Mouse (Mus musculus): ENCODE results near the gene Polg2. TPM values are rescaled to one million over a fixed set of nuclear protein-coding genes. Genes with fewer than 3 reads are reported as not detected.

Polg2 gene
- polyA plus RNA-seq (2016; fragmentation: Nextera tagmentation; extraction: Ambion mirVana), result 8.5 and 10.7 TPM in 2 replicates

- H3K27ac ChIP-seq, result peak within 1 kb of the TSS; percentile 97
- whole genome bisulfite sequencing, result 2% methylated on average over 30 of the region's 30 CpGs
- peak; percentile 99 for ATAC-seq (ENCODE audit: low FRiP score)
- peaks cover 53% of the 10 kb centered on the region for H3K36me3 ChIP-seq
- H3K4me1 ChIP-seq, result peaks cover 7% of the 10 kb centered on the region; the same call in 1 of the 2 replicates
- peak within 1 kb of the TSS; percentile 85 for H3K4me2 ChIP-seq (replicated peaks)
- H3K4me3 ChIP-seq, result peak within 1 kb of the TSS; percentile 80
- no peaks in the 10 kb centered on the region for H3K27me3 ChIP-seq
- no peaks in the 10 kb centered on the region for H3K9me3 ChIP-seq (replicated peaks)
- peak within 1 kb of the TSS; percentile 92 for H3K9ac ChIP-seq
Measured at GRCm38 (mm10) chr11:106779388-106780088, at the start of gene Polg2. Gene Polg2, minus strand, starts transcription at chr11:106779537.

- Histone ChIP-seq H3K27ac (no peak overlapping the region), H3K9me3 (replicated peaks) (no peaks in the 10 kb centered on the region), H3K36me3 (peaks cover 45% of the 10 kb centered on the region), H3K4me2 (replicated peaks) (no peak overlapping the region), H3K27me3 (no peaks in the 10 kb centered on the region), H3K4me1 (no peaks in the 10 kb centered on the region), H3K4me3 (no peak overlapping the region), H3K9ac (no peak overlapping the region)
- ATAC-seq (ENCODE audit: low FRiP score), result no peak
- 95% methylated on average over 7 of the region's 7 CpGs for WGBS
Measured at GRCm38 (mm10) chr11:106828079-106828478, 48.7 kb upstream of the Polg2 start.

DNA sequence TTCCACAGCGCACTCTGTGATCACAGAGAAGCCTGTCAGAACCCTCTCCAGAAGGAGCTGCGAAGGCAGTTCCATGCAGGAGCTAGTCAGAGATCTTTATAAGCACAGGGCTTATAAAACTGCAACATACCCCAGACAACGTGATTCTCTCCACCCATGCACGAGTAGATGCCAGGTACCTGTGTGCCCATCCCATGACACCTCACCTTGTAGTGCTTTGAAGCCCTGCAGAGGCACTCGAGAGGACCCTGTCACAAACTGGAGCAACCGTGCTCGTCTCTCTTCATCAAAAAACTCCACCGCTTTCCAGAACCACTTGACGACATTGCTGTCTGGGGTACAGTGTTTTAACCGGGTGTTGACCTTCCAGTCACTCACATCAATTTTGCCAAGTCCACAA is 45.1 kb upstream of the Polg2 start:
- no peaks in the 10 kb centered on the region for H3K27me3 ChIP-seq
- no peaks in the 10 kb centered on the region for H3K9me3 ChIP-seq (replicated peaks)
- H3K27ac ChIP-seq, result no peak overlapping the region
- H3K9ac ChIP-seq, result no peak overlapping the region
- no peaks in the 10 kb centered on the region for H3K4me1 ChIP-seq
- peaks cover 54% of the 10 kb centered on the region for H3K36me3 ChIP-seq
- H3K4me2 ChIP-seq (replicated peaks), result no peak overlapping the region
- no peak overlapping the region for H3K4me3 ChIP-seq
- 95% methylated on average over 10 of the region's 10 CpGs for WGBS
- ATAC-seq (ENCODE audit: low FRiP score), result no peak

DNA sequence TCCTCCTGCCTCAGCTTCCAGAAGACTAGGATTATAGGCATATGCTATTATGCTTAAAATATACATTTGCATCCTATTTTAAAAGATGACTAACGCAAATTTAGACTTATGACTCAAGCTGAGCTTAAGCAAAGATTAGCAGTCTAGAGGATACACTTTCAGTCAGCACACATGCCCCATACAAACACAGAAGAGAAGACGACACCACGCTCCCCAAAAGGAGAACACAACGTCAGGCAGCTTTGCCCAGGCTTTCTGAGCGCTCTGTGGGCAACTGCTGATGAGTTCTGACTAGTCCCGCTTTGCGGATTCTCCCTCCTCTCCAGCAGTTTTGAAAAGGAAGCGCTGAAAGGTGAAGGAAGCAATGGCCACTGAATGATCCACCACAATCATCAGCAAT is 44.4 kb upstream of the Polg2 start:
- no peaks in the 10 kb centered on the region for H3K9me3 ChIP-seq (replicated peaks)
- ATAC-seq (ENCODE audit: low FRiP score), result no peak
- no peak overlapping the region for H3K4me2 ChIP-seq (replicated peaks)
- no peak overlapping the region for H3K27ac ChIP-seq
- H3K9ac ChIP-seq, result no peak overlapping the region
- 94% methylated on average over 8 of the region's 8 CpGs for WGBS
- H3K4me1 ChIP-seq, result no peaks in the 10 kb centered on the region
- H3K36me3 ChIP-seq, result peaks cover 56% of the 10 kb centered on the region
- no peak overlapping the region for H3K4me3 ChIP-seq
- H3K27me3 ChIP-seq, result no peaks in the 10 kb centered on the region

DNA sequence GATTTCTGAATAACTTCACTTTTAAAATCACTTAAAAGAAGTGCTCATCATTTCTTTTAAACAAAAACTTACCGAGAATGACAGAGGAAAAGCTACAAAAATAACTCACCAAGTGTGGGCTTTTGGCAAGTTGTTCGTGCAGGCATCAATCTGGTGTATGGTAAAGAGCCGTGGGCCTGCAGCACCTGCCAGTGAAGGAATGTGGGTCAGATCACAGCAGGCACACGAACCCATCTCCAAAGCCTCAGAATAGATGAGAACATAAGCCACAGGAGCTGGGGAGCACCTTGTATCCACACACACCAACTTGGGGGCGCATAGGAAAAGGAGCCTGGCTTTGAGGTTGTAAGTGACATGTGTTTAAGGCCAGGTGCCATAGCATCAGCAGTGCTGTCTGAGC is 43.6 kb upstream of the Polg2 start:
- peaks cover 55% of the 10 kb centered on the region for H3K36me3 ChIP-seq
- no peak overlapping the region for H3K4me2 ChIP-seq (replicated peaks)
- H3K27me3 ChIP-seq, result no peaks in the 10 kb centered on the region
- H3K4me1 ChIP-seq, result 0 out of 2 replicates have a peak, but pooled peaks cover 4% of the 10 kb centered on the region
- H3K9ac ChIP-seq, result no peak overlapping the region
- no peak overlapping the region for H3K27ac ChIP-seq
- no peaks in the 10 kb centered on the region for H3K9me3 ChIP-seq (replicated peaks)
- no peak overlapping the region for H3K4me3 ChIP-seq
- WGBS, result 88% methylated on average over 5 of the region's 5 CpGs
- no peak for ATAC-seq (ENCODE audit: low FRiP score)

DNA sequence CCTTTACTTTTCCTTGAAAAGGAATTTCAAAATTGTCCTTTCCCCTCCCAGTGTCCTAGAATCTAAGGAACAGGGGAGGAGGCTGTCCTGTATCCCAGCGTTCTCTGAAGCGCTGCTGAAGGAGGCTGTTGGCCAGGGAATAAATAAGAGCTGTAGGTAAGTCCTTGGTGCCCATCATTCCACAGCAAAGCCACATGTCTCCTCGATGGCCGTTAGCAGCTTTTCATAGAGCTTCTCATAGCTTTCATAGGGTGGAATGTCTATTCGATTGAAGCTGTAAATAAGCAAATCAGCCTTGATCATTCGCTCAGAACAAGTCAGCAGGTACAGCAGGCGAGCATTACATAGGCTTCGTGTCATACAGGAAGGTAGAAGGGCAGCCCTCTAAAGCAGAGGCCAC is 43.2 kb upstream of the Polg2 start:
- H3K4me1 ChIP-seq, result 0 out of 2 replicates have a peak, but pooled peaks cover 4% of the 10 kb centered on the region
- WGBS, result 89% methylated on average over 8 of the region's 8 CpGs
- H3K4me3 ChIP-seq, result no peak overlapping the region
- no peak for ATAC-seq (ENCODE audit: low FRiP score)
- H3K27ac ChIP-seq, result no peak overlapping the region
- no peaks in the 10 kb centered on the region for H3K9me3 ChIP-seq (replicated peaks)
- no peak overlapping the region for H3K9ac ChIP-seq
- H3K36me3 ChIP-seq, result peaks cover 54% of the 10 kb centered on the region
- H3K27me3 ChIP-seq, result no peaks in the 10 kb centered on the region
- H3K4me2 ChIP-seq (replicated peaks), result no peak overlapping the region

- Histone ChIP-seq H3K36me3 (peaks cover 62% of the 10 kb centered on the region), H3K9ac (no peak overlapping the region)
- 87% methylated on average over 6 of the region's 6 CpGs for WGBS
Measured at GRCm38 (mm10) chr11:106821397-106821796, 42.1 kb upstream of the Polg2 start.

GRCm38 (mm10) chr11:106820972-106821371 is 41.6 kb upstream of the Polg2 start:
- WGBS, result 83% methylated on average over 4 of the region's 4 CpGs

More at GRCm38 (mm10) chr11:106821397-106821796, 42.1 kb upstream of the Polg2 start:
- no peak overlapping the region for H3K4me3 ChIP-seq
- no peak for ATAC-seq (ENCODE audit: low FRiP score)
- H3K9me3 ChIP-seq (replicated peaks), result no peaks in the 10 kb centered on the region
- no peak overlapping the region for H3K4me2 ChIP-seq (replicated peaks)
- H3K27ac ChIP-seq, result no peak overlapping the region
- no peaks in the 10 kb centered on the region for H3K27me3 ChIP-seq
- 0 out of 2 replicates have a peak, but pooled peaks cover 4% of the 10 kb centered on the region for H3K4me1 ChIP-seq

GRCm38 (mm10) chr11:106820252-106820651 is 40.9 kb upstream of the Polg2 start:
- 89% methylated on average over 6 of the region's 6 CpGs for WGBS
- H3K4me1 ChIP-seq, result 0 out of 2 replicates have a peak, but pooled peaks cover 4% of the 10 kb centered on the region
- no peak overlapping the region for H3K9ac ChIP-seq
- H3K9me3 ChIP-seq (replicated peaks), result no peaks in the 10 kb centered on the region
- ATAC-seq (ENCODE audit: low FRiP score), result no peak
- no peak overlapping the region for H3K4me2 ChIP-seq (replicated peaks)
- peaks cover 73% of the 10 kb centered on the region for H3K36me3 ChIP-seq
- no peaks in the 10 kb centered on the region for H3K27me3 ChIP-seq
- H3K27ac ChIP-seq, result no peak overlapping the region
- no peak overlapping the region for H3K4me3 ChIP-seq

More at GRCm38 (mm10) chr11:106820972-106821371, 41.6 kb upstream of the Polg2 start:
- Histone ChIP-seq H3K4me3 (no peak overlapping the region), H3K27ac (no peak overlapping the region), H3K36me3 (peaks cover 66% of the 10 kb centered on the region), H3K4me1 (0 out of 2 replicates have a peak, but pooled peaks cover 4% of the 10 kb centered on the region), H3K9me3 (replicated peaks) (no peaks in the 10 kb centered on the region), H3K9ac (no peak overlapping the region), H3K4me2 (replicated peaks) (no peak overlapping the region), H3K27me3 (no peaks in the 10 kb centered on the region)
- no peak for ATAC-seq (ENCODE audit: low FRiP score)

GRCm38 (mm10) chr11:106819595-106819994 is 40.3 kb upstream of the Polg2 start:
- ATAC-seq (ENCODE audit: low FRiP score), result no peak
- no peak overlapping the region for H3K4me3 ChIP-seq
- 0 out of 2 replicates have a peak, but pooled peaks cover 4% of the 10 kb centered on the region for H3K4me1 ChIP-seq
- H3K27ac ChIP-seq, result no peak overlapping the region
- no peaks in the 10 kb centered on the region for H3K9me3 ChIP-seq (replicated peaks)
- 91% methylated on average over 9 of the region's 9 CpGs for WGBS
- peaks cover 78% of the 10 kb centered on the region for H3K36me3 ChIP-seq
- H3K4me2 ChIP-seq (replicated peaks), result no peak overlapping the region
- no peak overlapping the region for H3K9ac ChIP-seq
- H3K27me3 ChIP-seq, result no peaks in the 10 kb centered on the region

- 69% methylated on average over 9 of the region's 9 CpGs for WGBS
- 0 out of 2 replicates have a peak overlapping the region, but pooled peaks have one; percentile 17 for H3K27ac ChIP-seq
- H3K9ac ChIP-seq, result no peak overlapping the region
- peaks cover 81% of the 10 kb centered on the region for H3K36me3 ChIP-seq
- H3K4me1 ChIP-seq, result 0 out of 2 replicates have a peak, but pooled peaks cover 4% of the 10 kb centered on the region
- H3K4me2 ChIP-seq (replicated peaks), result no peak overlapping the region
- no peak for ATAC-seq (ENCODE audit: low FRiP score)
- H3K9me3 ChIP-seq (replicated peaks), result no peaks in the 10 kb centered on the region
- H3K4me3 ChIP-seq, result no peak overlapping the region
- H3K27me3 ChIP-seq, result no peaks in the 10 kb centered on the region
Measured at GRCm38 (mm10) chr11:106818341-106818740, 39.0 kb upstream of the Polg2 start.

DNA sequence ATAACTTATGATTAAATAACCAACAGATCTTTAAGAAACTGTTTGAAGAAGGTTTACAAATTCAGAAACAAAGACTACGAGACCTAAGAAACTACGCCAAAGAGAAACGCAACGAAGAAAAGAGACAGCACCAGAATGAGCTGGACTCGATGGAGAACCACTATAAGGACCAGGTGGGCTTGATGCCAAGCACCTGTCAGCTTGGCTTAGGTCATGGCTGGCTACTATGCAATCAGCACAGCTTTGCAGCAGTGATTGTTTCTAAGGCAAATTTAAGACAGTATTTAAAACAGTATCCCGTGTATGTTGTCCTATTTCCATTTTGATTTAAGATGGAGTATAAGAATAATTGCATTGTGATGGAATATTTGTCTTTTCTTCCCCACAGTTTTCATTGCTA is 38.5 kb upstream of the Polg2 start:
- Histone ChIP-seq H3K4me3 (no peak overlapping the region), H3K9me3 (replicated peaks) (no peaks in the 10 kb centered on the region), H3K4me2 (replicated peaks) (no peak overlapping the region), H3K27me3 (no peaks in the 10 kb centered on the region), H3K9ac (no peak overlapping the region), H3K36me3 (peaks cover 84% of the 10 kb centered on the region), H3K4me1 (0 out of 2 replicates have a peak, but pooled peaks cover 4% of the 10 kb centered on the region), H3K27ac (no peak overlapping the region)
- 90% methylated on average over 6 of the region's 6 CpGs for WGBS
- no peak for ATAC-seq (ENCODE audit: low FRiP score)

DNA sequence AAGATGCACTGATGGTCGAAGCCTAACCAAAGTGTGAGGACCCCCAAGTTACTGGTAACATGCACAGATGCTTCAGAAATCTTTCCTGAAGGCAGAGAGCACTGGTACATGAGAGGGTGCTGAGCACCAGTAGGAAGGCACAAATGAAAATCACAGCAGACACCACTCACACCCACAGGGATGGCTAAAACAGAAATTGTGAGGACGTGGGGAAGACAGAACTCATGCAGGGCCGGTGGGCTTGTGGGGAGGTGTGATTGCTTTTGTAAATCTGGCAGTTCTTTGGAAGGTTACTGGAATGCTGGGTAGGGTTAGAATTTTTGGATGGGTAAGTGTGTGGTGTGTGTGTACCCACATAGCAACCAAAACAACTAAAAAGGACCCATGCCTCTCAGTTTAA is 37.8 kb upstream of the Polg2 start:
- Histone ChIP-seq H3K36me3 (peaks cover 82% of the 10 kb centered on the region), H3K27ac (no peak overlapping the region), H3K4me3 (no peak overlapping the region), H3K4me2 (replicated peaks) (no peak overlapping the region), H3K9me3 (replicated peaks) (no peaks in the 10 kb centered on the region), H3K9ac (no peak overlapping the region), H3K4me1 (0 out of 2 replicates have a peak, but pooled peaks cover 4% of the 10 kb centered on the region), H3K27me3 (no peaks in the 10 kb centered on the region)
- no peak for ATAC-seq (ENCODE audit: low FRiP score)
- WGBS, result 84% methylated on average over 3 of the region's 3 CpGs
